Mouse (Mus musculus) WW6 (cell line): ENCODE measurements at regions not wholly inside any gene's neighbourhood (a gene's known extent, or its start where the extent isn't known, plus 50 kb on each side); places are given as distances from the start of the nearest gene placed in this dataset.

ENCODE experiments used
- DNase-seq: peaks from one replicate; pipeline ENCODE4 v3.0.0-alpha.2; 2013; ENCODE audit warnings: low read depth, low spot score

DNA sequence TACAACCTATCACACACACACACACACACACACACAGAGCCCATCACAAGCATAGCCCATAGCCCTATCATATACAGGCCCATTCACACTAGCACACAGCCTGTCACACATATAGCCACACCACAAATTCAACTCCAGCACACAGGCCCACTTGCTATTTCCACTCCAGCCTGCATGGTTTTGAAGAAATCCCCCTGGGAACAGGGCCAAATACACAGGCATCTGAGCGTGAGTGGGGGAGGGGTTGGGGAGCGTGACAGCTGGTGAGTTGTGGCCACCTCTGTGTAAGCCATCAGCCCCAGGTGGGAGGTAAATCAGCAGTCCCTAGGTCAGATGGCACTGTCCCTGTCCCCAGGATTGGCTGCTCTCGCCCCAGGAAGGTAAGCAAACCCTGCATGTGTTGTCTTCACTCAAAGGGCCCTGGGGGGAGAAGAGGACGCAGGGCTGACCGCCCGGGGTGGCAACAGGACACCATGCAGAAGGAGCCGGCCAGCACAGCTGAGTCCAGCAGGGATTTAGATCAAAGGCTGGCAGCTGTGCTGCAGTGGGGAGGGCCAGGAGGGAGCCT is 153.6 kb upstream of the Gm3448 start:
- DNase-seq: no peak

DNA sequence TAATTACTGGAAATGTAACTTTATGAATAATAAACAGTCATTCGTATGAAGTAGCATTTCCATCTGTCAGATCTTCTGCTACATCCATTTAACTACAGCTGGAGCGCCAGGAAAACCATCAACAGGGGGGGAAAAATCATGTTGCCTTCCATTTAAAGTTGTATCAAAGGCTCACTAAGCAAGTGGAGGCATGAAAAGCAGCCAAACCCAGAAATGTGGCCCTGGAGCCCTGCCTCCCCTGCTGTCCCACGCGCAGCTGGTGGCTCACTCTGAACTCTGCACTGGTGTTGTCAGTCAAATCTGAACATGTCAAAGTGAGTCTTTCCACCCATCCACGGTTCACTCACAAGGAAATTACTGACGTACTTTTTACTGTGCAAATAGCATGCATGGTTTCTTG is 152.5 kb upstream of the Gm3448 start:
- no peak for DNase-seq

DNA sequence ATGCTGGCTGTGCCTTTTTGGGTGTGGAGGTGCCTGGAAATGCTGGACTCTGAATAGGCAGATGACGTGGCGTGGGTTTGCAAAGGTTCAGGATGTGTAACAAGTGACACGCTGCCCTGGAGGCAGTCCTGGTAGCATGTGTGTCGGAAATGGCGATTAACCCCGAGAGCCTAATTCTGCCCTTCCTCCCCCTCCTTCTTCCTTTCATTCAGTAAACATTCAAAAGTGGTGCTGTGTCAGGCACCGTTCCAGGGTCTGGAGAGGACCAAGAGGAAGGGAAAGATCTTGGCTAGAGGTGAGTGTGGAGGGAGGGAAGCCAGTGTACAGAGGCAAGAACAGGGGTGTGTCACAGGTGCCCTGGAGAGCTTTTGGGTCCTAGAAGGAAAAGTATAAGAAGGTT is 151.5 kb upstream of the Gm3448 start:
- no peak for DNase-seq

DNA sequence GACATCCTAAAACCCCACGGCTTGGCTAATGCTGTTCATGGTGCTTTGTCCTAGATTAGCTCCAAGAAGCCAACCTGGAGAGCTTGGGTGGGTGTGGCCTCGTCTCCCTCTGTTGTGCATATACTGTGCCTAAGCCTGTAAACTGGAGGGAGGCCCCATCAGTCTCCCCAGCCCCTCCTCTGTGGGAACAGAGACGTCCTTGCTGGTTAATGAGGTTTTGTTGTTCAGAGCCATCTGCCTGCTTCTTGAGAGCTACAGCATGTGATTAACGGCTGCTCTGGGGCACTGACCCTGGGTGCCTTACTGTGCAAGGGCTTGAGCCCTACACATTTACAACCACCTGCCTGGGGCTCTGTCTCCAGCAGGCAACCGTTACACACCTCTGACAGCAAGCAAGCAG is 143.9 kb upstream of the Gm3448 start:
- no peak for DNase-seq

DNA sequence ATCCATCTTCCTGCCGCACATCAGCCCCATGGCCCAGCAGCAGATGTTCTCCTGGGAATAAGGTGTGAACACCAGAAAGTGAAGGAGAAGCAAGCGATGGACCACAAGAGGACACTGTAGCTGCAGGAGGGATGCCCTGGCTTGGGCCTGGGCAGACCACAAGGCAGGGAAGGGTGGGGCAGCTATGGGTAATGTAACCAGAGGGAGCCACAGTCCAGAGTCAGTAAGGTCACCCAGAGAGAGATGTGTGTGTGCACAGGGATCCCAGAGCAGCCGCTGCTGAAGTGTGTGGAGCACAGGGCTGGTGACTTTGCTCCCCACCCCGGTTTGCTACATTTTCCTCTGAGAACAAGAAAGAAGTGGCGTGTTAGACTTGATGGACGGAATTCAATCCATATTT is 142.5 kb upstream of the Gm3448 start:
- no peak for DNase-seq

DNA sequence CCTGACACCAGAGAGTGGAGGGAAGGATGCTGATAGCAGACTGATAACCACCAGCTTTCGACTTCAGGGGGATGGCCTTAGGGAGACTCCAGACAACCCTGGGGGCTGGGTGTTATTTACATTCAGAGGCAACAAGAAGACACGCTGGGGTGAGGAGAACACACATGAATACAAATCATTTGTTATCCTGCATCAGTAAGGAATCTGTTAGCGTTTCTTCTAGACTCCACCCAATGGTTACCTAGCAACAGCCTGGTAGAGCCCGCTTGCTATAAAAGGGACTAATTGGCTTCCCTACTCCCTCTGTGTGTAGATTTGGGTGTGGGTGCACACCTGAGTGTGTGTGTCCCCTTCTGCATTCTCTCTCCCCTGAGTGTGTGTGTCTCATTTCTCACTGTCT is 140.8 kb upstream of the Gm3448 start:
- peak; percentile 34 for DNase-seq

DNA sequence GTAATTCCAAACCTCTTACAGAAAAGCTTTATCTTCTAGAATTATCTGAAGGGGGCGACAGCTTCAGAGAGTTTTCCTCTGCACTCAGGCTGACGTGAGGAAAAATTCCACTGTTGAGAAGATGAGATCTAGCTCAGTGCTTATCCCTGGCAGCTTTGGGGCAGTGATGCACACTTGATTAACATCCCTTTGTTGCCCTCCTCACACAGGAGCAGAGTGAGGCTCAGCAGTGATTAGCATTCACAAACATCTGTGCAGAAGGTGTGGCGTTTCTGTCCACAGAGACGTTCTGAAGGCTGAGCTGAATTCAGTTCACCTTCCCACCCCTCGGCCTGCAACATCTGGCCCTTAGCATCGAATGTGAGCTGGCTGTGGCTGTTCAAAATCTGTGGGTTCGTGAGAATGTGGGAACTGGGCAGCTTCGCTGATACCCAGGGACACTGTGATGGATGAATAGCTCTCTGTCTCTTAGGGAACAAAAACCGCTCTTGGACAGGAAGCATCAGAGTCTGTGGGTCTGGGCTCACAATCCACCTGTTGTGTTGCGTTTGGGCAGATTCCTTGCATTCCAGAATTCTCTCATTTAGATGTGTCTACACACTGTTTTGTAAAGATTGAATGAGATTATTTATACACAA is 139.0 kb upstream of the Gm3448 start:
- DNase-seq: no peak

DNA sequence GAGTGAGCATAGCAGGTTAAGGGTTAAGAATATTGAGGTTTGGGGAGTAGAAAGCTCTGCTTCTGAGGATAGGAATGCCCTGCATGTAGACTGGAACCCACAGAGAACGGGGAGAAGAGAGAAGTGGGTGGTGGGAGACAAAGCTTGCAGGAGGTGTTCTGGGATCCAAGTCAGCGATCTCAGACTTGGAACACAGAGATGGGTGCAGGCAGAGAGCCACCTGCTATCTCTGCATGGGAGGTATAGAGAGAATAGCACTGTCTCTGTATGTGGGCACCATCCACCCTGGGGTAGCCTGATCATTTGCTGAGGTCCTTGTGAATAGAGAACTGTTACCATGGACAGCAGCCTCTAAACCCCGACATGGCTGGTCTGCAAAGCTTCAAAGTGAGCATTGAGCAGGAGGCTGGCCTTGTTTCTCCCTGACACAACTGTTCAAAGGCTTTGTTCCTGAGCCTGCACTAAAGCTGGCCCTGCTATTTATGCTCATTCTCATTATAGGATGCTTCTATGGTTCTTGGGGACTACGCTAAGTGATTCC is 138.1 kb upstream of the Gm3448 start:
- no peak for DNase-seq

DNA sequence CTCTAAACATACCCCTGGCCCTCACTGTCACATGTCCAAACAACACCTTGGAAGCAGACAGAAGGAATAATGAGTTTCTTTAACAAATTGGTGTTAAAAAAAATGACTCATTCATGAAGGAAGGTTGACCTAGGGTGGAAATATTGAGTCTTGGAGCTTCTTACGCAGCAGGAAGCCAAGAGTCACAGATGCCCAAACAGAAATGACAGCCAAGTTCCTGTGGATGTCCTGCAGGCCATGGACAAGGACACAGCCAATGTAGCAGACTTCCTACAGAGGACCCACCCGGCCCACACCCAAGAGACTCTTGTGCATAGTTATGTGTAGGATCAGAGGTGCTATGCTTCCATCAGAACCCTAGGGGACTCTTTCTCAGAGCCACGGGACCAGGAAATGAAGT is 136.1 kb upstream of the Gm3448 start:
- DNase-seq: no peak

DNA sequence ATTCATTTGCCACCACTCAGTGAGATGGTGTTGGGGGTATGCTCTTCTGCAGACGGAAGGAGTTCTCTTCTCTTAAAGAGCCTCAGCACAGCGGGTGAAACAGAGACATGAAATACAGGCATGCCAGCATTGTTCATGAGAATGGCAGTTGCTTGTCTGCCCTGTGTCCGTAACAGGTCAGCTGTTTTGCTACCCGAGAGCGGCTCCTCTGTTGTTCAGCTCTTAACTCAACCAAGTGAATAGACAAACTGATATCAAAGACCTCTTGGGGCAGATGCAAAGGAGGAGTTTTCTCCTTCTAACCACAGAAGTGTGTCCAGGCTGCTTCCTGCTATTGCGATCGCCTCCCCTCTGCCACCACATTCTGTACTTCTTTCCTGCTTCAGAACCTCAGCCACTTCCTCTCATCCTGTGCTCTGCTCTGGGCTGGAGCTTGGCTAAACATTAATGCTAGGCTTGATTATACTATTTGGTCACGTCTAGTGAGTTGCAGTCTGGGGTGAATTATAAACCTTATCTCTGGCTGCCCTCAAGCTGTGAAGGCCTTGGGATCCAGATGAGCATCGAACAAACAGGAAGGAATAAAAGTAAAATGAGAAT is 133.1 kb upstream of the Gm3448 start:
- no peak for DNase-seq

DNA sequence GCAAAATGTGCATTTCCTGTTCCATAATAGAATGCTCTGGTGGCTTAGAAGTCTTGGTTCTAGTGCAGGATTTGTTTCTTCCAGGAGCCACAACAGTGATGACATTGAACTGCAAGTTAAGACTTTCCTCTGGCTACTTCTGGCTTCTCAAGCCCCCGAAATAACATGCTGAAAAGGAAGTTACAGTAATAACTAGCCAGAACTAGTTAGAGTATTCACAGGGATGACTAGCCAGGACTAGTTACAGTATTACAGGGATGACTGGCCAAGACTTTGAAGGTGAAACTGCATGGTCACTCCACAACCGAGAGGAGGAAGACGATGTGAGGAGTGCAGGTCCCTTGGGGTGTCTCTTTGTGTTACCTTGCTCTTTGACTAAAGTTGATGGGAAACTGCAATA is 126.6 kb upstream of the Gm3448 start:
- DNase-seq: no peak

DNA sequence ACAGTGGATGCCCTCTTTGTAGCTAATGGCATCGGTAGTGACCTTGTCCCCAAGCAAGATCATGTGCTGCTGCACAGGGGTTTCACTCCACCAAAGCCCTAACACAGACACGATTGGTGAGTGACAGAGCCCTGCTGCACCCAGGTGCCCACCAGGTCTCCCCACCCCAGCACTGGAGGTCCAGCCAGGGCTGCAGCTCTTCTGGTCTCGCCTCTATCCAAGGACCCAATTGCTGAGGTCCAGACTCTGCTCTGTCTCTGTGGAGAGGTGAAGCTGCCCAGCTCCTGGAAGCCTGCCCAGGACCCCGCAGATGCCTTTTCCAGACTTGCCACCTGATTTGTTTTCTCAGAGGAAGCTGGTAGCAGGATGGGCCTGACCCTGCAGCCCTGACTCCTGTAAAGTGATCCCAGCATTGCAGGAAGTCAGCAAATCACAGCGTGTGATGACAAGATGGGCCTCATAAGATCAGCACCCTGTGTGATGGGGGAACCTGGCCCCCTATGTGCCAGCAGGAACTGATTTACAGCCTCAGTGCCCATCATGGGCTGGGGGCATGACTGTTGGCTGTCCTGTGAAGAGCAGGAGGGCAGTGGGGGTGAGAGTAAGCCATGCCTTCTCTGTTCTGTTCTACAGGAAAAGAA is 116.5 kb upstream of the Gm3448 start:
- DNase-seq: no peak

DNA sequence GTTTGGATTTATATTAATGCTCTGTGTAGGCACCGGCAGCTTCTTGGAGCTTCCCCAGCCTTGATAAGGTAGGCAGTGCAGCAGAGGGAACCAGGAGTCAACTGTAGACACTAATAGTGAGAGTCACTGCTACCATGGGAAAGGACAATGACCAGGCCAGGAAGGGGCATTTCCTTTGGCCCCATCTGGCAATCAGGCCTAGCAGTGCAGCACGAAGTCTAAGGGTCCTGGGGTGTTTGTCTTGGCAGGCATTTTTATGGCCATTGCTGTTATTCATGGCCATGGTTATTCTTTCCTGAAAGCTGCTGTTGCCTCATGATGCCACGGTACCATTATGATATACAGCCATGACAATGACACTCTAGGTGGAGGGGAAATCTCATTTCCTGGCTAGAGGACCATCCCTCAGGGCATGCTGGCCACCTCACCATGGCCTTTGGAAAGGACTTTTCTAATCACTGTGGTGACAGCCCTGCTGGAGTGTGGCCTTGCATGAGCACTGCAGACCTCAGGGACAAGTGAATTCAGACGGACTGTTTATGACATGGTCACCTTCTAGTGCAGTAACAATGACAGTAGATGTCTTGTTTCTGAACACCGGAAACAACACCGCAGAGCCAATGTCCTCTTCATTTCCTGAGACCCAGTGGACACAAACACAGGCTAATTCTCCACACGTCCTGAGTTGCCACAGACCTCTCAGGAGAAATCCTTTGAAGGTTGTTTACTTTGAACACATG is 111.8 kb upstream of the Gm3448 start:
- DNase-seq: no peak

DNA sequence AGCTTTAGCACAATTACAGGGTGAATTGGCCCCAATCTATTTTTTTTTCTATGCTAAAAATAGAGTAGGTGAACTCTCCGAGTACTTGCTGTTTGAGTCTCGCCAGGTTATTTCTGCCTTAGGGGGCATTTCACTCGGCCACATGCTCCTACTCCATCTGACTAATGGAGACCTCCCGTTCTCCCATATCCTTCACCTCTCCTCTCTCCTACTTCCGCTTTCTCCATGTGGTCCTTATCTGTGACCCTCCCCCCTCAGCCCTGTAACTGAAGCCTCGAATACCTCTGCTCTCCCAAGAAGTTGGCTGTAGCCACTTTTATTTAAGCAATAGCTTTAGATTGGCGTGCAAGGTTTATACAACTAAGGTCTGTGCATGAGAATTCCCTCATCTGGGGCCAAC is 111.1 kb upstream of the Gm3448 start:
- DNase-seq: no peak

DNA sequence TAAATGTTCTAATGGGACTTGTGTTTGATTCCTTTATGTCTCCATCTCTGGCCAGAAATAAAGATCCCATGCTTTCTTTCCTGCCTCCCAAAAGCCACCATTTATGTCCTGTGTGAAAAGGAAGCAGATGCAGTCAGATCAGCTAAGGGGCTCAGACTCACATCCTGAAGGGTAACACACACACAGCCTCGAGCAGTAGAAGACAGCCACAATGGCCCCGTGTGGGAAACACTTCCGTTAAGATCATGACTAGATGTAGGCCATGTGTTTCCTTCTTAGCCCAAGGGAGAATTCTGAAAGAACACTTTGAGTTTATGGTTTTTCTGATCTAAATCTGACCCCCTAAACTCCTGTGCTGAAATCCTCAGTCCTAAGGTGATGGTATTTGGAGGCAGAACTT is 110.4 kb upstream of the Gm3448 start:
- DNase-seq: no peak

DNA sequence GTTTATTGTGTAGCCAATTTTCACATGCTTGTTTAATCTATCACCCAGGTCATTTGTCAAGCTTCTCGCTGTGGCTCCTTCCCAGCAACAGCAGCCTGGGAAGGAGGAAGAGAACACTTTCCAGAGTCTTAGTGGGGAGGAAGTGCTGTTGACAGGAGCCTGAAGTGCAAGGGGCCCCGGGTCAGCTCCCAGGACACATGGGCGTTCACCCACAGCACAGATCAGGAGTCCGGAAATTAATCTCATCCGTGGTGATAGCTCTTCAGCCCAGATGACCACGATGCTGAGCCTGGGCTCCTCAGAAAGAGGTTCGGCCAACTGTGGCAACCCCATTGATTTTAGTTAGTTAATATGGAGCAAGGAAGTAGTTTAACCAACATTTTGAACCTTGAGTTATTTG is 105.3 kb upstream of the Gm3448 start:
- no peak for DNase-seq

DNA sequence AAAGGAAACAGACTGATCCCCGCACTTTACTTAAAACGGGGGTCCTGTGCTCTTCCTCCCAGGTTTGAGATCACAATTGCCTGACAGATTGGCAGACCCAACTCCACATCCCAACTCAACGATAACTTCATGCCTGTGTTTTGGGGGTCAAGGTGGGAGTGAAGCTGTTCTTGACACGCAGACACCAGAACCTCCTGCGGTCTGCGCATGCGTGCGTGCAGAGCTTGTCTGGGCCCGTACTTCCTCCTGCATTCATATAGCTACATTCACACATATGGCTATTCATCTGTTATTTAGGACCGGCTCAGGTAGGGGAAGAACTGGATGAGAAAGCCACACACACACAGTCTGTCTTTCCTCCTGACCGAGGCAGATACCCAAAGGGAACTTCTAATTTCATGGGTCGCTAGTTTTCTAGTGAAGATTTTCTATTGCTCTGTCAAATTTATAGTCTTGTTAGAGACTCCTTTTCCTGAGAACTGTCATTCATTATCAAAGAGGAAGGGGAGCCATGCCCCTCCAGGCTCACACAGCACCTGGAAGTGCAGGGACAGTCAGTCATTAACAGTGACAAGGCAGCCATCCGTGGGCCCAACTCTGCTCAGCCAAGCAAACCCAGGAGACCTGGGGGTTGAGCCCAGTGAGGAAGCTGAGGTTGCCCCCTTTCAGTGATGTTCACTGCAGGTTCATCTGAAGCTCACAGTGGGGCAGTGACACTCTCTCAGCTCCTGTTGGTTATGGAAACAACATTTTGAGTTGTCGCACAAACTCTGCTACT is 104.0 kb upstream of the Gm3448 start:
- DNase-seq: no peak

DNA sequence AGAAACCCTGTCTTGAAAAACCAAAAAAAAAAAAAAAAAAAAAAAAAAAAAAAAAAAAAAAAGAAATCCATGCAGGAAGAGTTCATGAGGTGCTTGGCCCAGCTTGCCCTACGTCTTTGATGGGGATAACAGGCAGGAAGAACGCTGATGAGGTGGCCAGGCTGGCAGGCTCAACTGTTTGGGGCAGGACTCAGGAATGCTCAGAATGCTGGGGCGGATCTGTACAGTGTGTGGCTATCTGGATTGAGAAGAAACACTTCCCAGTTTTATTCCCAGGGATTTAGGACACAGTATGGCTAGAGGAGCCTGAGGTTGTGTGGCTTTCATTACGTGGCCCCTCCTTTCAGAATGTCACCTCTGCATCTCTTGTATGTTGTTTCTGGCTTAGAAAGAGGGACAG is 99.1 kb upstream of the Gm3448 start:
- DNase-seq: no peak
